Mouse (Mus musculus) CH12F3 (cell line): Measurements from ENCODE around the gene Ankrd61.

Source experiments
- in situ Hi-C: fragments of 300-500 bp; cut with MboI; formaldehyde crosslinking; loops from 2 replicates; pipeline ENCODE4 v1.14.3; 2020; ENCODE audit warnings: low sequenced_read_pairs

Ankrd61 gene

DNA sequence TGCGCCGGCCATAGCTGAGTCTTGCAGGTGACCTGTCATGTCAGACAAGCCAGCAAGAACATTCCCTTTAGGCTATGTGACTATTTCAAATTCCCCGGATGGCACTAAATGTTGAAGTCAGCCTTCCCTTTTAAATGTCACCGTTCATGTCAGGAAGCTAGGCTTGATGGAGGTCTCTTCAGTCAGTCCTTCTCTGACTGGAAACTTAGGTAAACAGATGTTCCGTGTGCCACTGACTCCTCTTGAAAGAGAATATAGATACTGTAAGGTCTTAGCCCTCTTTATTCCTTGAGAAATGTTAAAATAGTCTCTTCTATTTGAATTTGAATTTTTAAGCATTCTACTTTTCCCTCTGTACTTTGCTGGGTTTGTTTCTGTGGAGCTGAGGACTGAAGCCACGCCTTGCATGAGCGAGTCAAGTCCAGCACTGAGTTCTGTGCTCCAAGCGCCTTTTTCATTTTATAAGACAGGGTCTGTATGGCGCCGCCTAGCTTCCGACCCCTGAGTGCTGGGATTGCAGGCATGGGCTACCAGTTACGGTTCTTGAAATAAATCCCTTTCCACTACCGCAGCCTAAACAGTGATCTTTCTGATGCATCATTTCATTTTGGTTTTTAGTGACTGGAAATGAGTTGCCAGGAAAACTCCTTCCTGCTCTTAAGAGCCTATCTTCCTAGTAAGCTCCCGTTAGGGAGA lies at the start of gene Ankrd61:
TSS of gene Ankrd61 (minus strand) at position 51 of the 696 bp plus-strand sequence.
- in situ Hi-C loops = no loop called here

DNA sequence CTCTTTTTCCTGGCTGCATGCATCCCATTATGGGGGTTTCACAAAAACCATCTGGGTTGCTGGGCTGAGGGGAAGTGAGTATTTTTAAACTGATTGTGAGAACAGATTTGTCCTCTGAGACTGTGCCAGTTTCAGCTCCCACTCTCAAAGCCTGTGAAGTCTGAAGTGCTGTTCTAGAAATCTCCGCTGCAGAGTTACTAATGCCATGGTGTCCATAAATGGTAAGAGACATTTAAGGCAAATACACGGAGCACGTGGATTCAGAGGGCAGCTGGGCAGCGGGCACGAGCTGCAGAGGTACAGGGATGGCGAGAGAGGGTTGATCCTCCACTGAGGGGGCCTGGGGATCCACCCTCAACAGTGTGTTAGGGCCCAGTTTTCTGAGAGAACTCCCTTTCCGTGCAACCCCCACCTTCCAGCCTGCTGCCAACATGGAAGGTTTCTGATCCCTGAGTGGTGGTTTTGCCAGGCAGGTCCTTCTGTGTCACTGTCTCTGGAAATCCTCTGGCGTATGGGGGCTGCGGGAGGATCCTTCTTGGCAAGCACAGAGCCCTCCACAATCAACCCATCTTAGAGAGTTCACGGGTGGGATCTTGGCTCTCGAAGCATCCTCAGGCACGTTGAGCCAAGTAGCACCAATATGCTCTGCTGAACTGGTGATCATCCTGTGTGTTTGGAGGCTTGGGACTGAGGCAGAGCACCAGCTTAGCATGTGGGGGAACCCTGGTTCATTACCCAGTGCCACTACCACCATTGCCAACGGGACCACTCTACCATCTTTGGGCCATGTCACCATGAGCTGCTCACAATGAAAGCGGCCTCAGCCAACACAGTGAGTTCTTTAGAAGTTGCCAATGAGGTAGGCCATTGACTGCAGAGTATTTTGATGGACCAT lies 46.0 kb upstream of the Ankrd61 start:
- in situ Hi-C loops = no loop called here

GRCm38 (mm10) chr5:143941588-143941987 lies 44.1 kb upstream of the Ankrd61 start:
- in situ Hi-C loops = no loop called here

DNA sequence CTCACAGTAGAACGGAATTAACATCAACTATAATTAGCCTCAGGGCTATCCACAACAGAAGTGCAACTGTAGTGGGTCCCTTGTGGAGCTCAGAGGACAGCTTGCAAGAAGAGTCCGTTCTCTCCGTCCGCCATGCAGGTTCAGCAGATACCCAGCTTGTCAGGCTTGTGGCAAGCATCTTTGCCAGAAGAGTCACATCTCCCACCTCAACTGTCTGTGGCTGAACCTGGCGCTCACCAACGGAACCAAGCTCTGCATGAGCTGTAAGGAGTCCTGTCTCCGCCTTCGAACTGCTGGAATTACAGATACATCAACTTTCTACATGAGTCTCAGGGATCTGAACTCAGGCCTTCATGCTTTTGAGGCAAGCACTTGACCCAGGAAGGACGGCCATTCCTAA lies 38.7 kb upstream of the Ankrd61 start:
- in situ Hi-C loops = no loop called here

GRCm38 (mm10) chr5:143933875-143934274 lies 36.4 kb upstream of the Ankrd61 start:
- in situ Hi-C loops = no loop called here

- in situ Hi-C loops = no loop called here
These were observed 35.9 kb upstream of the Ankrd61 start for GRCm38 (mm10) chr5:143933414-143933813.

GRCm38 (mm10) chr5:143932831-143933230 lies 35.3 kb upstream of the Ankrd61 start, which contains the start of gene Rsph10b:
Rsph10b (plus strand) TSS chr5:143933035.
- in situ Hi-C loops = no loop called here

DNA sequence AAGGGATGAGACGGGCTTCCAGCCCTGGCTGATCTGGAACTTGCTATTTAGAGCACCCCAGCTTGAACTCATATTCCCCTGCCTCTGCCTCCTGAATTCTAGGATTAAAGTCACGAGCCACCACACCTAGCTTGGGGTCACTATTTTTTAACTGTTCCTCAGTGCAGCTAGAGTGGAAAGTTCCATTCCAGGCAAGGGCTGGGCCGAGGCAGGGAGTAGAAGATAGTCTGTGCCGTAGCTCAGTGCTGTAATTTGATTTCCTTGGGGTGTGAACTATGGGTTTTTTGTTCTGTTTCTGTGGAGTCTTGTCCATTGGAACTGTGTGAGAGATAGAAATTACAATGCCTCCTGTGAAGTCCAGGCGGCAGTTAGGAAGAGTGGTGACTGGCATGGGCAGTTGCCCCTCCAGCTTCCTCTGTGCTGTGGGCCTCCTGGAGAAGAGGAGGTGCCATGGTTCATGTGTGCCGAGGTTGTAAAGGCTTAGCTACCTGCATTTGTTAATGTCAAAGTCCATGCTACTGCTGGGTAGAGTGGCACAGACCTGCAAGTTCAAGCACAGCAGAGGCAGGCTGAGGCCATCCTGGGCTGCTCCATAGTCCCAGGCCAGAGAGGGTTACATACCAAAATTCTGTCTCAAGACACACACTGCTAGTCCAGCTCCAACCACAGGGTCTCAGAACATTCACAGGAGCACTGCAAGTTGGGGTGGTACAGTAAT lies 34.5 kb upstream of the Ankrd61 start:
- in situ Hi-C loops = no loop called here

- in situ Hi-C loops = no loop called here
These were observed 33.2 kb upstream of the Ankrd61 start for GRCm38 (mm10) chr5:143930656-143931055.

- in situ Hi-C loops = no loop called here
These were observed 31.8 kb upstream of the Ankrd61 start for GRCm38 (mm10) chr5:143929291-143929690.

GRCm38 (mm10) chr5:143927875-143928274 lies 30.4 kb upstream of the Ankrd61 start, which contains the start of gene Gm42421:
Gm42421 (plus strand) TSS chr5:143928175.
- in situ Hi-C loops = no loop called here

DNA sequence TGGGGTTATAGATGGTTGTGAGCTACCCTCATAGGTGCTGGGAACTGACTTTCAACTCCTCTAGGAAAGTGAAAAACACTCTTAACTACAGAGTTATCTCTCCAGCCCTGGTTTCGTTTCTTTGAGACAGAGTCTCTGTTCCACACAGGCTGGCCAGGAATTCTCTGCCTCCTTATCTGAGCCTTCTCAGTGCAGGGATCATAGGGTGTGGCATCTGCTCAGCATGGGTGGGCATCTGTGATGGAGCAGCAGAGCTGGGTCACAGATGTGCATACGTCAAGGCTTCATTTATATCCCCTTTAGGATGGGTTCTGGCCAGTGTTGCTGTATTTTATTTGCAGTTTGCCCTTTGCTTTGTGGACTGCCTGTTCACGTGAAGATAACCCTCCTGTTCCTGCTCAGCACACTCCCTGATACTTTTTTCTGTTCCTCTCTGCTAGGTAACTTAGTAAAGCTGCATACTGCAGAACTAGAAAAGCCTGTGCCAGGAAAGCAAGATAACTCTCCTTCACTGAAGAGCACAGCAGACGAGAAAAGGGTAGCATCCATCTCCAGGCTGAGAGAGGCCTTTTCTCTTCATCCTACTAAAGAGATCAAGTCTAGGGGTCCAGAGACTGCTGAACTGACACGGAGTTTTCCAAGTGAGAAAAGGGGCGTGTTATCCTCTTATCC lies 27.4 kb upstream of the Ankrd61 start:
- in situ Hi-C loops = no loop called here

DNA sequence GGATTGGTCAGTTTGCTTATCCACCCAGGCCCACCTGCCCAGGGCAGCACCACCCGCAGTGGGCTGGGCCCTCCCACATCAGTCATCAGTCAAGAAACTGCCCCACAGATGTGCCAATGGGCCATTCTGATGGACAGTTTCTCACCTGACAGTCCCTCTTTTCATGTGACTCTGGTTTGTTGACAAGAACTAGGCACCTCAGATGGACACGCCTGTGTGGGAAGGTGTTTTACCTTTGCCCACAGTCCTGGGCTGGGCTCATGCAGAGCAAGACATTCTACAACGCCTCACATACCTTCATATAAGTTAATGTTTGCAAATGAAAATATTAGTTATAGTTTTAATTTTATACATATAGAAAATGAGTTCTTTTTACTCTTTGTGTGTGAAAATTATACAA lies 20.6 kb upstream of the Ankrd61 start:
- in situ Hi-C loops = no loop called here

DNA sequence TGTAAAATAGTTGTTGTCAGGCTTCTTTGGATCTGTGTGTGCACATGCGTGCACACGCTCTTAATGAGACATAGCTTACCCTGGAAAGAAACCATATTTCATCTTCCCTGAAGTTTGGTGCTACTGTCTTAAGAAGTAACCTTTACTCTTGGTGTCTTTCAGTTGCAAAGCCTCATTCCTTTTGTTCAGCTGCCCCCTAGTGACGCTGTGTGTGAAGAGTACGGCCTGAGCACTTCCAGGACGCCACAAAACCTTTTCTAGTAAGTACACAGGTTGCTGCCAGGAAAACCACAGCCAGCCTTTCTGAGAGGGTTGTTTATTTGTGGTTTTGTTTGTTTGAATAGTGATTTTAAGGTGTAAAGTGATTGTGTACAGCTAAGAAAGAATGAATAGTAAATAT lies 19.9 kb upstream of the Ankrd61 start:
- in situ Hi-C loops = no loop called here

- in situ Hi-C loops = no loop called here
These were observed 18.7 kb upstream of the Ankrd61 start for GRCm38 (mm10) chr5:143916221-143916620.

GRCm38 (mm10) chr5:143909417-143910400 lies 12.2 kb upstream of the Ankrd61 start, which contains the start of the genes Aimp2 and Pms2:
Aimp2 (minus strand) TSS chr5:143909847.
Pms2 (plus strand) TSS chr5:143909964.
- in situ Hi-C loops = no loop called here

DNA sequence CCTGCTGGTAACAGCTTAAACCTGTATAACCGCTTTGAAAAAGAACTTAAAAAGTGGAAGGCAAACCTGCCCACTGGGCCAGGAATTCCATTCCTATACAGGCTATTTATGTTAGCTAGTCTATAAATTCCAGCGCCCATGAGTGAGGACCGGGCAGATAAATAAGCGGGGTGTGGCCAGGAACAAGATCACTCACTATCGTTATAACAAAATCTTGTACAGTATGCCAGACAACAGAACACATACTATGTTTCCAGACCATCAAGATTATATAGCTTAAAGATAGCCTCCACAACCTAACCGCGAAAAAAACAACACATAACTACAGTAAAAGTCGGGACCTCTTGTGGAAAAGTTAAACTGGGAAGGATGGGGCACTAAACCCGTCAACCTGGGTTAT lies 11.4 kb upstream of the Ankrd61 start:
- in situ Hi-C loops = no loop called here

DNA sequence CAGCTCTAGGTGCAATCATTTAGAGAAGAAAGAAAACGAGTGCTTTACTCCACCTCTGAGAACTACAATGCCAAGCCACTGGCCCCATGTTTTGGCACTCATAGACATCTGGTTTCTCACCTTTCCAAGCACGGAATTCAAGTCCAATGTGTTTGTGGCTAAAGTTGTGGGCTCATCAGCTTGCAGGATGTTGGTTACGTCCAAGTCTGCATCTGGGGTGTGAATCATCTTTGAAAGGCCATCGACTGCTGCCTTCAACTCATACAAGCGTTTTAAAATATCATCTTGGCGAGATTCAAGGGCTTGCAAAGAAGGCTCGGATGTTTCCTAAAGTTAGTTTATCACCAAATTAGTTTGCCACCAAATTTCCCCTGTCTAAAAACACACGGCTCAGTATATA lies 8.9 kb upstream of the Ankrd61 start:
- in situ Hi-C loops = no loop called here

- in situ Hi-C loops = no loop called here
These were observed 6.3 kb upstream of the Ankrd61 start for GRCm38 (mm10) chr5:143903813-143904212.
